Mouse (Mus musculus) midbrain, embryonic 12.5 days (tissue): ENCODE measurements around the gene Erp27. TPM values are rescaled to one million over a fixed set of nuclear protein-coding genes. Genes with fewer than 3 reads are reported as not detected.
A peak's percentile ranks its signal among the peaks of the same experiment; 100 is the strongest.

Source experiments
- ATAC-seq: fragments of 200-750 bp; cut with Nextera tagmentation; 2 replicates; pipeline ENCODE4 v1.8.0; 2017; ENCODE audit warnings: low read depth, moderate TSS enrichment, moderate library complexity; ENCODE audit not compliant: low FRiP score
- H3K27ac ChIP-seq: fragments of 300-500 bp; sonication (generic); replicated peaks from 2 replicates; pipeline ENCODE4 v1.5.1; 2016; ENCODE audit warnings: mild to moderate bottlenecking
- H3K27me3 ChIP-seq: fragments of 300-500 bp; sonication (generic); 2 replicates; pipeline ENCODE4 v1.6.1; 2016; ENCODE audit warnings: mild to moderate bottlenecking
- H3K36me3 ChIP-seq: fragments of 300-500 bp; sonication (generic); 2 replicates; pipeline ENCODE4 v1.6.1; 2016
- H3K4me1 ChIP-seq: fragments of 300-500 bp; sonication (generic); 2 replicates; pipeline ENCODE4 v1.6.1; 2016
- H3K4me2 ChIP-seq: fragments of 300-500 bp; sonication (generic); replicated peaks from 2 replicates; pipeline ENCODE4 v1.6.1; 2016; ENCODE audit warnings: mild to moderate bottlenecking, moderate library complexity
- H3K4me3 ChIP-seq: fragments of 300-500 bp; sonication (generic); 2 replicates; pipeline ENCODE4 v1.5.1; 2016; ENCODE audit warnings: mild to moderate bottlenecking
- H3K9ac ChIP-seq: fragments of 300-500 bp; sonication (generic); replicated peaks from 2 replicates; pipeline ENCODE4 v1.6.1; 2016; ENCODE audit warnings: mild to moderate bottlenecking, moderate library complexity
- H3K9me3 ChIP-seq: fragments of 300-500 bp; sonication (generic); 2 replicates; pipeline ENCODE4 v1.6.1; 2016; ENCODE audit warnings: mild to moderate bottlenecking
- whole genome bisulfite sequencing: fragments of 180-500 bp; shearing (Covaris S2); methylation state at CpG from one replicate; pipeline ENCODE4 v1.1.7; 2016; 5-methylcytosine and 5-hydroxymethylcytosine counted together
- polyA plus RNA-seq: library from polyadenylated mRNA; unstranded; fragments of >200 nt; fragmentation: Nextera tagmentation; extraction: Ambion mirVana; gene quantifications from 2 replicates; pipeline ENCODE4 v1.2.1, GENCODE M21; 2016

The Erp27 gene
- polyA plus RNA-seq, 1 experiment from 2014 or later, result not detected

DNA sequence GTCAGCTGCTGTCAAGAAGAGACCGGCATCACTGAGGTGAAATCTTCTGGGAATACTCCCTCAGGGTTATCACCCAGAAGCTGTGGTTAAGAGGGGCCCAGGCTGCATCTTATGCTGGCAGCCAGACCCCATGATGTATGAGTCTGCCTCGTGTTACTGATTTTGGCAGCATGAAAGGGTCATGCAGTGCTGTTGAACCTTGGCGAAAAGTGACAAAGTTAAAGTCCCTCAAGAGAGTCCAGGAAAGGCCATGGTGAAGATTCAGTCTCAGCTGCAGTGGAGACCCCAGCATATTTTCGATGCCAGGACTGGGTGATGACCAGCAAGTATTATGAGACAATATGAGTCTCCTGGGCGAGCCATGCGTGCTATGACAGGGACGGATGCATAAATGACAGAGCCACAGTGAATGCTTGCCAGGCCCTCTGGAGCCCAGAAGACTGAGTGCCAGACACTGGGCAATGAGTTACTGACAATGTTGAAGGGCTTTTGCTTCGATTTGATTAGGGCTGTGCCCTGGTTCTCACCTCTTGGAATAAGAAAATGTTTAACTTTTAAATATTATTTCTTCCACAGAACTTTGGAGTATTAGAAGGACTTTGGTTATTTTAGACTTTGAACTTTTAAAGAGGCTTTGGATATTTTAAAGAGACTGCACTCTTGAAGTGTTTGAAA lies 6.1 kb downstream of the Erp27 start:
- ATAC-seq, result no peak
- Histone ChIP-seq H3K4me2 (no peak overlapping the region), H3K36me3 (no peaks in the 10 kb centered on the region), H3K9ac (no peak overlapping the region), H3K4me1 (peaks cover 6% of the 10 kb centered on the region), H3K27ac (no peak overlapping the region), H3K27me3 (no peaks in the 10 kb centered on the region), H3K4me3 (no peak overlapping the region), H3K9me3 (no peaks in the 10 kb centered on the region)
- 87% methylated on average over 8 of the region's 8 CpGs for WGBS

DNA sequence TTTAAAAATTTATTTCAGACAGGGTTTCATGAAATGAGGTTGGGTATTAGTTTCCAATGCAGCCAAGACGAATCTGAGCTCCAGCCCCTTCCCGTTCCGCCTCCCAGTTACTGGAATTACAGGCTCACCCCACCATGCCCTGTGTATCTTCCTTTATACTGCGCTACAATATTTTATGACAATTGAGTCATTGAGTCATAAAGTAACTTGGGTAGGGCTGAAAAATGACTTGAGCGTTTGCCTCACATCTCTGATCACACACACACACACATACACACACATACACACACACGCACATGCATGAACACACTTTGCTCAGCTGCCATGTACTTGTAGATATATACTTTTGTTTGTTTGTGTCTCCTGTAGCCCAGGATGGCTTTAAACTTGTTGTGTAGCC lies 7.7 kb downstream of the Erp27 start:
- no peak overlapping the region for H3K4me2 ChIP-seq
- WGBS, result 94% methylated on average over 6 of the region's 6 CpGs

DNA sequence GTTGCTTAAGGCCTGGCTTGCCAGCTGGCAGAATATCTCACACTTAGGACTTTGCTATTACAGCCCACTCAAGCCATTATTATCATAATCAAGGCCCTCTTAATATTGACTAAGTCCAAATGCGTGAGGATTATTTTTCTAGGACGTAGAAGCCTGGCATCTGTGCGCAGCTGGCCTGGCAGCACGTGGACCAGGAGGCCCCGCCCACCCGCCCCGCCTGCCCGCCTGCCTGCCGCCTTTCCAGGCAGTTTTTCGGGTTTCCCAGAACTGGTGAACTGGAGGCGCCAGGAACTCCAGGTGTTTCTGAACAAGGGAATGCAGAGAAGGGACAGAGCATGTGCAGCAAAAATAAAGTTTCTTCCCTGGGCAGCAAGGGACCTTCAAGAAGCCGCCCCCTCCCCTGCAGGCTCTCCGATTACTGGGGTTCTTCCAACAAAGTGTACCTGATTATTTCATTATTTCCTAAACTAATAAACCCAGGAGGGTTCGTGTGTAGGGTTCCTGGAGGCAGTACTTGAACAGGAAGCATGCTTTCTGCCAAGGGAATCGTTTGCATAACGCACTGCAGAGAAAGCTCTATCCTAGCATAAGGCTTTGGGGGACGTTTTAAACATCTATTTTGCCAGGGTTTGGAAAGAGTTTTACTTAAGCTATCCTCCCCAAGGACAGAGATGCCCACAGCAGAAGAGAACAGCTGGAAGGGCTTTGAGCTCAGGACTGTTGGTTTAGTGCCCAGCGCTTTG lies 8.4 kb downstream of the Erp27 start:
- Histone ChIP-seq H3K9me3 (no peaks in the 10 kb centered on the region), H3K36me3 (no peaks in the 10 kb centered on the region), H3K9ac (peak overlapping the region; percentile 20; the same call in 1 of the 2 replicates), H3K27ac (no peak overlapping the region), H3K4me3 (peak overlapping the region; percentile 9; the same call in 1 of the 2 replicates), H3K27me3 (no peaks in the 10 kb centered on the region), H3K4me1 (peaks cover 6% of the 10 kb centered on the region), H3K4me2 (peak overlapping the region; percentile 46)
- WGBS, result 21% methylated on average over 18 of the region's 18 CpGs
- ATAC-seq, result peak; percentile 54

More for the DNA sequence above, 7.7 kb downstream of the Erp27 start:
- H3K4me3 ChIP-seq, result no peak overlapping the region
- H3K4me1 ChIP-seq, result peaks cover 6% of the 10 kb centered on the region
- no peaks in the 10 kb centered on the region for H3K36me3 ChIP-seq
- no peak for ATAC-seq
- no peaks in the 10 kb centered on the region for H3K27me3 ChIP-seq
- no peak overlapping the region for H3K27ac ChIP-seq
- no peaks in the 10 kb centered on the region for H3K9me3 ChIP-seq
- no peak overlapping the region for H3K9ac ChIP-seq

DNA sequence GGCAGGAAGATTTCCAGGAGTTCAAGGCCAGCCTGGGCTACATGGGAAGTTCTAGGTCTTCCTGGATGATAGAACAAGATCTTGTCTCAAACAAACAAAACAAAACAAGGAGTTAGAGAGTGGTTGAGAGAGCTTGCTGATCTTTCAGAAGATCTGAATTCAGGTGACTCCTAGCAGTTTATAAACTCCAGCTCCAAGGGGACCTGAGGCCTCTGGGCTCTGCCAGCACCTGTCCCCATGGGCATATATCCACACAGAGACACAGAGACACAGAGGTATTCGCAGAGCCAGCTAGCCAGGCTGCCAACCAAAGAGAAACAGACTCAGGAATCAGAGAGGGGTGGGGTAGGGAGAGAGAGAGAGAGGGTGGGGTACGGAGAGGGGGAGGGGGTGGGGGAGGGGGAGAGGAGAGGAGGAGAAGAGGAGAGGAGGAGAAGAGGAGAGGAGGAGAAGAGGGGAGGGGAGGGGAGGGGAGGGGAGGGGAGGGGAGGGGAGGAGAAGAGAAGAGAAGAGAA lies 9.2 kb downstream of the Erp27 start:
- H3K4me1 ChIP-seq, result peaks cover 6% of the 10 kb centered on the region
- no peak overlapping the region for H3K27ac ChIP-seq
- 82% methylated on average over 1 of the region's 2 CpGs for WGBS
- 0 out of 2 replicates have a peak overlapping the region, but pooled peaks have one; percentile 20 for H3K9ac ChIP-seq
- H3K4me3 ChIP-seq, result no peak overlapping the region
- no peaks in the 10 kb centered on the region for H3K9me3 ChIP-seq
- H3K36me3 ChIP-seq, result no peaks in the 10 kb centered on the region
- no peaks in the 10 kb centered on the region for H3K27me3 ChIP-seq
- ATAC-seq, result 0 out of 2 replicates have a peak, but pooled peaks have one; percentile 6
- no peak overlapping the region for H3K4me2 ChIP-seq

DNA sequence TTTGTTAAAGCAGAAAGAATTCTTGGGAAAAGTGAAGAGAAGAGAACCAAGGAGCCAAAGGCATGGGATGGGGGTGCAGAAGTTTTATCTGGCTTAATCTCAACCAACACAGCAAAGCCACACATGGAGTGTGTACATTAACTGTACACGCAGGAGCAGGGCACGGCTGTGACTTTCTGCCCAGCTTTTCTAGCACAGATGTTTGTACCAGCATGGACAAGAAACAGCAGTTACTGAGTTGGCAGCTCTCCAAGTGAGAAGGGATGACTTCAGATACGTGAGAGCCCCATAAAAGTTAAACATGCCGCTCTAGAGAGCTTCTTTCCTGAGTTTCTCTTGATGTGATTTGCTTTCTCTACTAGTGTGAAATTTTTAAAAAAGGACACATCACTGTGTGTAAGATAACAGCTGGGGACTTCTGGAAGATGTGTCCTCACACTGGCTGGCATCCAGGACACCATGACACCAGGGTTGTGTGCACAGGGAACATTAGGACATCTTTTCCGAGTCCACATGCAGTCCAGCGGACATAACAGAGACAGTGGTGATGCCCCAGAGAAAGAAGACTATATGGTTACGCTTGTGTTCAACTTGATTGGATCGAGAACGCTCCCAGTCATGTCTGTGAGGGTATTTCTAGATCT lies 11.6 kb downstream of the Erp27 start:
- no peaks in the 10 kb centered on the region for H3K36me3 ChIP-seq
- WGBS, result 88% methylated on average over 9 of the region's 9 CpGs
- no peak overlapping the region for H3K9ac ChIP-seq
- no peak overlapping the region for H3K27ac ChIP-seq
- H3K4me2 ChIP-seq, result no peak overlapping the region
- no peak for ATAC-seq
- peaks cover 6% of the 10 kb centered on the region for H3K4me1 ChIP-seq
- H3K27me3 ChIP-seq, result no peaks in the 10 kb centered on the region
- H3K9me3 ChIP-seq, result no peaks in the 10 kb centered on the region
- no peak overlapping the region for H3K4me3 ChIP-seq

DNA sequence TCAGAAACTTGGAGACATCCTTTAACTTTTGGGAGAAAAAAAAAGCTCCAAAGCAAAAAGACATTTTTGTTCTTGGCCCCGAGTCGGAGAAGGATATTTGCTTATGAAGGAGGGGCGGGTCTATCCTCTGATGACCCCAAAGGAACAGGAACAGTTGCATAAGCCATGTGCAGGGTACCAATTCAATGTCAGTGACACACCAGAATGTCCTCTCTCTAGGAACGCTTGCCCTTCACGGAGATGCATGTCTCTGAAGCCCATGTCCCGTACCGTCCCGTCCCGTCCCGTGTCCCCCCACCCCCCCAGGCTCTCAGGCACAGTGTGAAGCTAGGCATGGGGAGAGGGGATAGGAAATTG lies 15.1 kb downstream of the Erp27 start:
- Histone ChIP-seq H3K36me3 (no peaks in the 10 kb centered on the region), H3K27ac (no peak overlapping the region), H3K9ac (no peak overlapping the region), H3K4me1 (no peaks in the 10 kb centered on the region), H3K27me3 (no peaks in the 10 kb centered on the region), H3K4me3 (no peak overlapping the region), H3K9me3 (no peaks in the 10 kb centered on the region), H3K4me2 (no peak overlapping the region)
- ATAC-seq, result no peak
- 84% methylated on average over 10 of the region's 10 CpGs for WGBS

DNA sequence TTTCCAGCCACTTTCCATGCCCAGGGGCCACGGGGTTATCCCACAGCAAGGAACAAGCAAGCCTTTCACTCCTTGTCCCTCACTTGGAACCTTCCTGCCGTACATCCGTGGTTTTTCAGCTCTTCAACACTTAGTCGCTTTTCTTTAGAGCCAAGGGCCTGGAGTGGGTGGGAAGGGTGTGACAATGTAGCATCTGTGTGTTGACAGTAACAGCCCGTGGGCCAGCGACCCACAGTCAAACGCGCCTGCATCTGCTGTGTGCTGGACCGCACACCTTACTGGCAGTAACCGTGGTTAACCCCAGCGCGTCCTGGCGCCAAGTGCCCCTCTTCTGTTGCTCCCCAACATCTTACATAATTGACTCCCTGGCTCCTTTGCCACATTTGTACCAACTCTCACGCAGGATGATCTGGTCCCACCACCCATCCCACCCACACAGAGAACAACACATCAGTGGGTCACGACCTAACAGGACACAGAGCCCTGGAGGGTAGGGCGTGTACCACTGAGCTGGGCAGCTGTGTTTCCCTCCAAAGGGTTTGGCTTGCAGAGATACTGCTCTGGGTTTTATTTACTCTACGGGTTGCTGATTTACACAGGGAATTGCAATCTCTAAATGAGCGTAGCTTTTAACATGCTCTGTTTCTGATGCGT lies 15.6 kb downstream of the Erp27 start:
- Histone ChIP-seq H3K4me1 (no peaks in the 10 kb centered on the region), H3K9ac (no peak overlapping the region), H3K9me3 (no peaks in the 10 kb centered on the region), H3K36me3 (no peaks in the 10 kb centered on the region), H3K27ac (no peak overlapping the region), H3K27me3 (no peaks in the 10 kb centered on the region), H3K4me3 (no peak overlapping the region), H3K4me2 (no peak overlapping the region)
- WGBS, result 91% methylated on average over 19 of the region's 19 CpGs
- no peak for ATAC-seq

DNA sequence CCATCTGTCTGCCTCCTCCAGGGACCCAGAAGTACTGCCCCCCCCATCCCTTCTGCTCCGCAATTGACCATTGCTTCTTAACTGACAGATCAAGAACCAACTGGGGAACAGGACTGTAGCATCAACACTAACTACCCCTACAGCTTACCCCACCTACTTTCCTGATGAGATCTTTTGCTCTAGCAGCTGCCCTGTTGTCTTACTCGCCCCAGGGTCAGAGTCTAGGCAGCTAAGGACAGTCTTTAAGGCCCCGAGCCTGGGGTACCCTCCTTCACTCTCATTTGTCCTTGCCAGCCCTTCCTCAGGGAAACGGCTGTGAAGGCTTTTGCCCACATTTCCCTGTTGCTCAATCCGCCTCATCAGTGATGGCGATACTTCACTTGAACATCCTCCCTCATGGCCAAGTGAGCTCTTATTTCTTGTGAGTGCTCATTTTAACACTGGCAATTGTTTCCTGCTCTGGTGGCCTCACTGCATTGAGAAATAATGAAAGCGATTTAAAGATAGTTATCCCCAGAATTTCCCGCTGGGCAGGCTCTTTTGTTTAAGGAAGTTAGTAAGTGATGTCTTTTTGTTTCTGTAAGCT lies 18.0 kb downstream of the Erp27 start:
- H3K9me3 ChIP-seq, result no peaks in the 10 kb centered on the region
- no peak for ATAC-seq
- WGBS, result 71% methylated on average over 8 of the region's 8 CpGs

DNA sequence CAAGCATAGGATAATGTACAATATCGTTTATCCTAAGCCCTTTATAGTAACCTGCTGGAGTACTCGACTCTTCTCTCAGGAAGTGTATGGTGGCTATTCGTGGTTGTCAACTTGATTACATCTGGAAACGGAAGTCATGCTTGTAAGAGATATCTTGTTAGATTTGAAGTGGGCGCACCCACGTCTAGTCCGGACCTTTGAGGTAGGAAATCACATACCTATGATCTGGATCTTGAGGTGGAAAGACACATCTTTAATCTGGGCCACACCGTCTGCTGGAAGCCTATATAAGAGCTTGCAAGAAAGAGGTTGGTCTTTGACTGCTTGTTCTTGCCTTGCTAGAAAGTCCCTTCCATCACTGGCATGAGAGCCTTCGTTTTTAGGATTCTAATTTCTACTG lies 19.5 kb downstream of the Erp27 start:
- Histone ChIP-seq H3K27ac (no peak overlapping the region), H3K4me1 (no peaks in the 10 kb centered on the region), H3K36me3 (no peaks in the 10 kb centered on the region), H3K9ac (no peak overlapping the region), H3K27me3 (no peaks in the 10 kb centered on the region), H3K9me3 (no peaks in the 10 kb centered on the region), H3K4me2 (no peak overlapping the region), H3K4me3 (no peak overlapping the region)
- WGBS, result 91% methylated on average over 9 of the region's 9 CpGs
- no peak for ATAC-seq

More for the DNA sequence above, 18.0 kb downstream of the Erp27 start:
- H3K9ac ChIP-seq, result no peak overlapping the region
- no peaks in the 10 kb centered on the region for H3K36me3 ChIP-seq
- no peak overlapping the region for H3K4me3 ChIP-seq
- H3K4me1 ChIP-seq, result no peaks in the 10 kb centered on the region
- H3K27me3 ChIP-seq, result no peaks in the 10 kb centered on the region
- no peak overlapping the region for H3K27ac ChIP-seq
- H3K4me2 ChIP-seq, result no peak overlapping the region

DNA sequence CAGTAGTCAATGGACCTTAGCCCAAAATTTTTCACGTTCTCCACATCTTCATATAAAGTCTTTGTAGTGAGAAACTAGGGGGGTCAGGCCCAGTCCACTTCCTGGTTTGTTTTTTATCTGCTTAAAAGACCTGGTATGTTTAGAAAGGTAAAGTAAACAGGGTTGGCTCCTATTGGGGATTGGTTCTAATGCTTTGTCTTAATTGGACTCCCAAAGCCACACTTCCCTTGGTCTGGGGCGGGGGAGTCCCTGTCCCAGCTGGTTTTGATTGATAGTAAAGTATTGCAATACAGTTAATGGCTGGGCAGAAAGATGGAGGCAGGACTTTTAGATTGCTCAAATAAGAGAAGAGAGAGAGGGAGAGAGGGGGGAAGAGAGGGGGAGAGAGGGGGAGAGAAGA lies 21.0 kb downstream of the Erp27 start:
- ATAC-seq, result no peak
- Histone ChIP-seq H3K4me3 (no peak overlapping the region), H3K27me3 (no peaks in the 10 kb centered on the region), H3K27ac (no peak overlapping the region), H3K9me3 (no peaks in the 10 kb centered on the region), H3K4me2 (no peak overlapping the region), H3K9ac (no peak overlapping the region), H3K36me3 (no peaks in the 10 kb centered on the region), H3K4me1 (no peaks in the 10 kb centered on the region)
- 81% methylated on average over 2 of the region's 2 CpGs for WGBS

DNA sequence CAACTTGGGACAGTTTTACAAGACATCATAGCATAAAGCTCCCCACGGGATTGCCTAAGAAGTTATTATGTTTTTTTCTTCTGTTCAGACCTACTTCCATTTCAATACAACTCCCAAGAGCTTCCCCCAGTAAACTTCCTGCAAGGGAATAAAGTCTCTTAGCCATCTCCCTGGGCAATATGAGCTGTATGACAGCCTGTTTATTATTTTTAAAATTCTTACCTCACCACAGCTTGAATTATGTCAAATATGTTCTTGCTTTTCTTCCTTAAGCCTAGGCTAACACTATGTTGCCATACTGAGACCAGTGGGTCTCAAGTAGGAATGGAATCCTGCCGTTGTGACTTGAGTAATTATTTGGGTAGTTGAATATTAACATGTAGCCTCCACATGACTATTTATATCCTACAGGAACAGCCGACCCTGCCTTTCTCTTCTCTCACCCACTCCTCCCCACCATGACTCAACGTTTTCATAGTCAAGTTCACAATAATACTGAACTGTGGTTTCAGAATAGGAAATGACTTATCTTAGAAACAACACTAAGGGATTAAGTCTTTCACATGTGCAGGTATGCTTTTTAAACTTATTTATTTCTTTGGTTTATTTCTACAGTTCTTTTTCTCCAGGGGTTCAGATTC lies 21.5 kb downstream of the Erp27 start:
- Histone ChIP-seq H3K4me1 (no peaks in the 10 kb centered on the region), H3K4me2 (no peak overlapping the region)

More for the DNA sequence above, 21.5 kb downstream of the Erp27 start:
- Histone ChIP-seq H3K4me3 (no peak overlapping the region), H3K9ac (no peak overlapping the region), H3K27ac (no peak overlapping the region), H3K27me3 (no peaks in the 10 kb centered on the region), H3K36me3 (no peaks in the 10 kb centered on the region), H3K9me3 (no peaks in the 10 kb centered on the region)
- ATAC-seq, result no peak
- WGBS, result 85% methylated on average over 4 of the region's 4 CpGs
